Mouse (Mus musculus): ENCODE measurements around the gene Dst.

The Dst gene

GRCm38 (mm10) chr1:33975333-33975732 lies 67.3 kb downstream of the Dst start:
- no peak for DNase-seq (ENCODE audit: low read depth, low spot score)

- no peak for DNase-seq (ENCODE audit: low read depth, low spot score)
Observed at GRCm38 (mm10) chr1:33977832-33978231, 69.8 kb downstream of the Dst start.

- peak; percentile 32 for DNase-seq (ENCODE audit: low read depth, low spot score)
Observed at GRCm38 (mm10) chr1:33980420-33980819, 72.4 kb downstream of the Dst start.

- peak; percentile 91 for DNase-seq (ENCODE audit: low read depth, low spot score)
Observed at GRCm38 (mm10) chr1:33989643-33990042, 81.6 kb downstream of the Dst start.

- no peak for DNase-seq (ENCODE audit: low read depth, low spot score)
Observed at GRCm38 (mm10) chr1:33991067-33991466, 83.0 kb downstream of the Dst start.

GRCm38 (mm10) chr1:33992810-33993209 lies 84.8 kb downstream of the Dst start:
- no peak for DNase-seq (ENCODE audit: low read depth, low spot score)

GRCm38 (mm10) chr1:33994201-33994600 lies 86.2 kb downstream of the Dst start:
- no peak for DNase-seq (ENCODE audit: low read depth, low spot score)

GRCm38 (mm10) chr1:33995386-33995785 lies 87.4 kb downstream of the Dst start:
- no peak for DNase-seq (ENCODE audit: low read depth, low spot score)

GRCm38 (mm10) chr1:33996105-33996887 lies 88.3 kb downstream of the Dst start:
- DNase-seq (ENCODE audit: low read depth, low spot score) = peak; percentile 17

GRCm38 (mm10) chr1:34002321-34002720 lies 94.3 kb downstream of the Dst start:
- no peak for DNase-seq (ENCODE audit: low read depth, low spot score)

GRCm38 (mm10) chr1:34002970-34003369 lies 94.9 kb downstream of the Dst start:
- DNase-seq (ENCODE audit: low read depth, low spot score) = no peak

GRCm38 (mm10) chr1:34005238-34005725 lies 97.3 kb downstream of the Dst start:
- DNase-seq (ENCODE audit: low read depth, low spot score) = peak; percentile 52

- DNase-seq (ENCODE audit: low read depth, low spot score) = peak; percentile 93
Observed at GRCm38 (mm10) chr1:34005726-34006638, 98.0 kb downstream of the Dst start.

GRCm38 (mm10) chr1:34006828-34007361 lies 98.9 kb downstream of the Dst start:
- DNase-seq (ENCODE audit: low read depth, low spot score) = peak; percentile 16

GRCm38 (mm10) chr1:34007379-34007778 lies 99.4 kb downstream of the Dst start:
- peak; percentile 23 for DNase-seq (ENCODE audit: low read depth, low spot score)

GRCm38 (mm10) chr1:34011051-34011677 lies 103.1 kb downstream of the Dst start:
- DNase-seq (ENCODE audit: low read depth, low spot score) = peak; percentile 81

- peak; percentile 49 for DNase-seq (ENCODE audit: low read depth, low spot score)
Observed at GRCm38 (mm10) chr1:34011821-34012271, 103.8 kb downstream of the Dst start.

GRCm38 (mm10) chr1:34013490-34013889 lies 105.5 kb downstream of the Dst start:
- peak; percentile 19 for DNase-seq (ENCODE audit: low read depth, low spot score)

- no peak for DNase-seq (ENCODE audit: low read depth, low spot score)
Observed at GRCm38 (mm10) chr1:34016780-34017179, 108.8 kb downstream of the Dst start.

GRCm38 (mm10) chr1:34017323-34017722 lies 109.3 kb downstream of the Dst start:
- no peak for DNase-seq (ENCODE audit: low read depth, low spot score)

GRCm38 (mm10) chr1:34020599-34020998 lies 112.6 kb downstream of the Dst start:
- DNase-seq (ENCODE audit: low read depth, low spot score) = no peak
